Mouse (Mus musculus) stomach, embryonic 14.5 days (tissue): Measurements from ENCODE around the gene Dusp23. TPM values are rescaled to one million over a fixed set of nuclear protein-coding genes. Genes with fewer than 3 reads are reported as not detected.

Source experiments
- polyA plus RNA-seq: library from polyadenylated mRNA; unstranded; fragments of >200 nt; fragmentation: Nextera tagmentation; extraction: Ambion mirVana; gene quantifications from 2 replicates; pipeline ENCODE4 v1.2.1, GENCODE M21; 2014

The Dusp23 gene
- polyA plus RNA-seq, 1 experiment from 2014 or later = 15.3 TPM

Other genes starting within 250 kb of the Dusp23 start
- 0.43 and 0.45 TPM in 2 replicates for gene Slamf9, start 157.6 kb downstream of the Dusp23 start, polyA plus RNA-seq
- gene Igsf9, start 151.2 kb downstream of the Dusp23 start, polyA plus RNA-seq = 41.5 and 48.1 TPM in 2 replicates
- 188 and 196 TPM in 2 replicates for gene Tagln2, start 132.9 kb downstream of the Dusp23 start, polyA plus RNA-seq
- 1.9 and 2.9 TPM in 2 replicates for gene Cfap45, start 112.2 kb downstream of the Dusp23 start, polyA plus RNA-seq
- gene Vsig8, start 77.0 kb downstream of the Dusp23 start, polyA plus RNA-seq = 1.0 and 1.2 TPM in 2 replicates
- gene Slamf8, start 42.4 kb downstream of the Dusp23 start, polyA plus RNA-seq = 0.45 TPM in 1 of 2 replicates, not detected in the other
- not detected in 2 replicates for gene Fcrl6, start 30.4 kb downstream of the Dusp23 start, polyA plus RNA-seq
- 0.29 and 0.83 TPM in 2 replicates for gene Crp, start 65.1 kb upstream of the Dusp23 start, polyA plus RNA-seq